Mouse (Mus musculus) stomach, embryonic 14.5 days (tissue): ENCODE measurements around the gene Gm17509. TPM values are rescaled to one million over a fixed set of nuclear protein-coding genes. Genes with fewer than 3 reads are reported as not detected.

ENCODE experiments used
- ATAC-seq: fragments of 200-750 bp; cut with Nextera tagmentation; 2 replicates; pipeline ENCODE4 v1.8.0; 2017; ENCODE audit warnings: low read depth, moderate TSS enrichment; ENCODE audit not compliant: insufficient number of reproducible peaks, insufficient read depth, low FRiP score
- H3K27ac ChIP-seq: fragments of 300-500 bp; sonication (generic); 2 replicates; pipeline ENCODE4 v1.5.1; 2014; ENCODE audit warnings: mild to moderate bottlenecking, low read length, moderate library complexity, mixed read lengths
- H3K27me3 ChIP-seq: fragments of 300-500 bp; sonication (generic); 2 replicates; pipeline ENCODE4 v1.6.1; 2014; ENCODE audit warnings: low read length, control low read depth, mixed read lengths; ENCODE audit not compliant: control insufficient read depth, insufficient read depth
- H3K36me3 ChIP-seq: fragments of 300-500 bp; sonication (generic); 2 replicates; pipeline ENCODE4 v1.6.1; 2014; ENCODE audit warnings: mild to moderate bottlenecking, control low read depth, low read length, moderate library complexity, mixed read lengths; ENCODE audit not compliant: control insufficient read depth, insufficient read depth
- H3K4me1 ChIP-seq: fragments of 300-500 bp; sonication (generic); 2 replicates; pipeline ENCODE4 v1.6.1; 2014; ENCODE audit warnings: low read length, control low read depth, mixed read lengths; ENCODE audit not compliant: control insufficient read depth, insufficient read depth
- H3K4me2 ChIP-seq: fragments of 300-500 bp; sonication (generic); replicated peaks from 2 replicates; pipeline ENCODE4 v1.6.1; 2014; ENCODE audit warnings: low read depth, low read length, control low read depth
- H3K4me3 ChIP-seq: fragments of 300-500 bp; sonication (generic); 2 replicates; pipeline ENCODE4 v1.5.1; 2014; ENCODE audit warnings: low read depth, low read length, control low read depth
- H3K9ac ChIP-seq: fragments of 300-500 bp; sonication (generic); replicated peaks from 2 replicates; pipeline ENCODE4 v1.6.1; 2014; ENCODE audit warnings: low read depth, mild to moderate bottlenecking, control low read depth, low read length, moderate library complexity, mixed read lengths
- H3K9me3 ChIP-seq: fragments of 300-500 bp; sonication (generic); 2 replicates; pipeline ENCODE4 v1.6.1; 2016; ENCODE audit warnings: low read depth, low read length, control low read depth; ENCODE audit not compliant: control insufficient read depth
- WGBS: fragments of 180-500 bp; shearing (Covaris S2); extraction: QIAGEN DNeasy Blood & Tissue Kit; methylation state at CpG from one replicate; pipeline ENCODE4 v1.1.7; 2014; 5-methylcytosine and 5-hydroxymethylcytosine counted together
- polyA plus RNA-seq: library from polyadenylated mRNA; unstranded; fragments of >200 nt; fragmentation: Nextera tagmentation; extraction: Ambion mirVana; gene quantifications from 2 replicates; pipeline ENCODE4 v1.2.1, GENCODE M21; 2014

The Gm17509 gene
- polyA plus RNA-seq, 1 experiment from 2014 or later: 0.22 TPM

DNA sequence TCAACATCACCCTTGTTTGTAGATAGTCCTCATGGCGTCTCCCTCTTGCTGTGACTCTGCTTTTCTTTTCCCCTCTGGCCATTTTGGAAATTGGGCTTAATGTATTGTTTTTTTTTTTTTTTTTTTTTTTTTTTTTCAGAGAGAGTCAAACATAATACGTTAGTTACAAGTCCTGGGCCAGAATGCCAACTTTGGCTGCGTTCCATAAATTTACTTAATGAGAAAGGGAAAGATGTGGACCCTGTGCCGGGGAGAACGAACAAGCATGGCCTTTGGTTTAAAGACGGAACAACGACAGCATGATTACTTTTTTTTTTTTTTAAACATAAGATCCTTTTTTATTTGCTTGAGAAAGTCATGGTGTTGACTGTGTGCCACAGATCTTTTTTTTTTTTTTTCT is 13.6 kb upstream of the Gm17509 start:
- Histone ChIP-seq H3K27ac (no peak overlapping the region), H3K27me3 (no peaks in the 10 kb centered on the region), H3K4me3 (no peak overlapping the region), H3K36me3 (no peaks in the 10 kb centered on the region), H3K9ac (no peak overlapping the region), H3K4me1 (peaks cover 7% of the 10 kb centered on the region), H3K4me2 (no peak overlapping the region), H3K9me3 (no peaks in the 10 kb centered on the region)
- WGBS: 68% methylated on average over 7 of the region's 7 CpGs
- ATAC-seq: no peak

DNA sequence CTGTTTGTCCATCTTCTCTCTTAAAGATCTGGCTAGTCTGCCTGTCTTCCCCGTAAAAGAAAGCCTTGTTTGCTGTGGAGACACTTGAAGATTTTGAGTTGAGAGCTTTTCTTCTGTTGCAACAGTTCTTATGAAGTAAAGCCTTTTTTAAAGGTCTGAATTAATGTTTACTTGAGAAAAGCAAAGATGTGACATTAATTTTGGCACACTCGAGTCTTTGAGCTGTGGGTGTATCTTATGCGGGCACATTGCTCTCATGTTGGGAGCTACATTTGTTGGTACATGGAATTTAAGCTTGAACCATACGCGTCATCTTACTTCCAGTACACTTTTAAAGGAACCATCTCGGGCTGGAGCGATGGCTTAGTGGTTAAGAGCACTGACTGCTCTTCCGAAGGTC is 12.9 kb upstream of the Gm17509 start:
- Histone ChIP-seq H3K27me3 (no peaks in the 10 kb centered on the region), H3K4me3 (no peak overlapping the region), H3K4me2 (no peak overlapping the region), H3K9ac (no peak overlapping the region), H3K9me3 (no peaks in the 10 kb centered on the region), H3K4me1 (peaks cover 7% of the 10 kb centered on the region), H3K36me3 (no peaks in the 10 kb centered on the region), H3K27ac (no peak overlapping the region)
- no peak for ATAC-seq
- WGBS: 91% methylated on average over 8 of the region's 8 CpGs

DNA sequence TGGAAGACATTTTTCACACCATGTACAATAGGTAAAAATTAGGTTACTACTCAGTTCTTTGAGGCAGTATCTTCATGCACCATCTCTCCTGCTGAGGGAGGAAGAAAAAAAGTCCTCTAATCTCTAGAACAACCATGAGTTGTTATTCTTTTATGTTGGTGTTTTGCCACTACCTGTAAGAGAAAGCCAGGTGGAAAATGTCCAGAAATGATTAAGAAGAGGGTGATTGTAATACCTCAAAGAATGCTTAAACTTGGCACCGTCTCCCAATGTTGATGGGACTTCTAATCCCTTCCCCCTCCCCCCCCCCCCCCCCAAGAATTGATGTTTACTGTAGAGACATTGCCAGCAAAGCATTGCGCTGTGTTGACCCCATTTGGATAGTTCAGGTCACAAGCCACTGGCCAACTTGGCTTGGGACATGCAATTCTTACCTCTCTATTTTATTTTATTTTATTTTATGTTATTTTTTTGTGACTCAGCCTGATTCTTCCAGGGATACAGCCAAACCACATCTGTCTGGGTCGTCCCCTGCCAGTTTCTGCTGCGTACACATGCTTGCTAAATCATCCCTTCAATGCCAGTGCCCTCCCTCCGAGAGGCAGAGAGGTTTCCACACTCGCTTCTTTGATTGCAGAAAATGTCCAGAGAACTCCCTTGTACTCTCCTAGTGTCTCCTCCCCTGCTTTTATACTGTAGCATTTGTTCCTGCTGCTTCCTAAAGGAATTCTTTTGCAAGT is 9.7 kb upstream of the Gm17509 start:
- Histone ChIP-seq H3K4me2 (no peak overlapping the region), H3K9me3 (no peaks in the 10 kb centered on the region), H3K4me1 (peaks cover 3% of the 10 kb centered on the region; the same call in 1 of the 2 replicates), H3K27me3 (no peaks in the 10 kb centered on the region), H3K9ac (no peak overlapping the region), H3K4me3 (no peak overlapping the region), H3K27ac (no peak overlapping the region), H3K36me3 (no peaks in the 10 kb centered on the region)
- WGBS: 65% methylated on average over 6 of the region's 6 CpGs
- no peak for ATAC-seq

DNA sequence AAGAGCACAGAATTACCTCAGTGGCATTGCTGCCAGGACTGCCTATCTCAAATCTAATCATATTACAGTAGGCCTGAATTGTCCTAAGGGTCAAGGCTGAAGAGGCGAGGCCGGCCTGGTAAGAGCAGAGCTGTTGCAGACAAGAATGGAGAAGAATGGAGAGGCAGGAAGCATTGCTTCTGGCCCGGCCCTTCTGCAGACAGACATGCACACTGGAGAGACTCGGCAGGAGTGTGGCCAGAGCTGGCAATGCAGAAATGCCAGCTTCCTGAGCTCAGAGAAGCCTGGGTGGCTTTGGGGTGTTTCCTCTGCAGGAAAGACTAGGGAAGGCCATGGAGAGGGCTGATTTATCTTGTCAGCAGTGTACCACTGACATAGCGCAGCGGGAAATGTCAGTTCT is 4.7 kb upstream of the Gm17509 start:
- 72% methylated on average over 6 of the region's 6 CpGs for WGBS
- Histone ChIP-seq H3K4me2 (no peak overlapping the region), H3K27me3 (no peaks in the 10 kb centered on the region), H3K27ac (no peak overlapping the region), H3K4me3 (no peak overlapping the region), H3K4me1 (no peaks in the 10 kb centered on the region), H3K9ac (no peak overlapping the region), H3K9me3 (no peaks in the 10 kb centered on the region), H3K36me3 (no peaks in the 10 kb centered on the region)
- ATAC-seq: no peak

DNA sequence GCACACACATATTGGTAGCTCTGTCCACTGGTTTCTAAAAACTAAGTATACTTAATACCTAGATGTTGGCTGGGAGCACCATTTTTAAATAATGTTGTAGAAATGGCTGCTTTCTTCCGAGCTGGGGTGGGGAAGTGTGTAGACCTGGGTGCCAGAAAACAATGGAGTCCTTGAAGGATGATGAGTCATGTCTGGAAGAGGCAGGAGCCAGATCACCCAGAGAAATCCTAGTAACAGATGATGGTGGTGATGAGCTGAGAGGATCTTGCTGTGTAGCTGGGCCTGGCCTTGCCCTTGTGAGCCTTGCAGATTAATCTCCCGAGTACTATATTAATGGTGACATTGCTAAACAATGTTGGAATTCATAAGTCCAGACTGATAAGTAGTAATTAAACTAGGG is 4.0 kb upstream of the Gm17509 start:
- no peak overlapping the region for H3K27ac ChIP-seq
- no peaks in the 10 kb centered on the region for H3K36me3 ChIP-seq
- no peaks in the 10 kb centered on the region for H3K27me3 ChIP-seq
- WGBS: 66% methylated on average over 2 of the region's 2 CpGs
- no peak overlapping the region for H3K9ac ChIP-seq
- no peak overlapping the region for H3K4me3 ChIP-seq
- no peak for ATAC-seq
- H3K4me2 ChIP-seq: no peak overlapping the region
- no peaks in the 10 kb centered on the region for H3K4me1 ChIP-seq
- H3K9me3 ChIP-seq: no peaks in the 10 kb centered on the region

DNA sequence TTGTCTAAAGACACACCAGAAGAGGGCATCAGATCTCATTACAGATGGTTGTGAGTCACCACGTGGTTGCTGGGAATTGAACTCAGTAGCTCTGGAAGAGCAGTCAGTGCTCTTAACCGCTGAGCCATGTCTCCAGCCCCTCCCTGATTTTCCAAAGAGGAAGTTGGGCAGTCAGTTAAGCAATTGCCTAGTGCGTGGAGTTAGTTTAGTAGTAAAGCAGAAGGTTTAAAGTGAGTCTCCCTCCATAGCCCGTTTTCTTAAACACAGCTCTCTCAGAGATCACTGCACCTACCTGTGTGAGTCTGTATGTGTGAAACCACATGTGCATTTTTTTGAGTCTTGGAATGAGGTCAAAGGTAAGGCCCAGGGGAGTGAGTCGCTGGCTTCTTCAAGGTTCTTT is 2.2 kb upstream of the Gm17509 start:
- Histone ChIP-seq H3K9ac (no peak overlapping the region), H3K9me3 (no peaks in the 10 kb centered on the region), H3K27ac (no peak overlapping the region), H3K4me1 (no peaks in the 10 kb centered on the region), H3K36me3 (no peaks in the 10 kb centered on the region), H3K27me3 (0 out of 2 replicates have a peak, but pooled peaks cover 2% of the 10 kb centered on the region), H3K4me3 (no peak overlapping the region), H3K4me2 (no peak overlapping the region)
- WGBS: 53% methylated on average over 5 of the region's 5 CpGs
- ATAC-seq: no peak

DNA sequence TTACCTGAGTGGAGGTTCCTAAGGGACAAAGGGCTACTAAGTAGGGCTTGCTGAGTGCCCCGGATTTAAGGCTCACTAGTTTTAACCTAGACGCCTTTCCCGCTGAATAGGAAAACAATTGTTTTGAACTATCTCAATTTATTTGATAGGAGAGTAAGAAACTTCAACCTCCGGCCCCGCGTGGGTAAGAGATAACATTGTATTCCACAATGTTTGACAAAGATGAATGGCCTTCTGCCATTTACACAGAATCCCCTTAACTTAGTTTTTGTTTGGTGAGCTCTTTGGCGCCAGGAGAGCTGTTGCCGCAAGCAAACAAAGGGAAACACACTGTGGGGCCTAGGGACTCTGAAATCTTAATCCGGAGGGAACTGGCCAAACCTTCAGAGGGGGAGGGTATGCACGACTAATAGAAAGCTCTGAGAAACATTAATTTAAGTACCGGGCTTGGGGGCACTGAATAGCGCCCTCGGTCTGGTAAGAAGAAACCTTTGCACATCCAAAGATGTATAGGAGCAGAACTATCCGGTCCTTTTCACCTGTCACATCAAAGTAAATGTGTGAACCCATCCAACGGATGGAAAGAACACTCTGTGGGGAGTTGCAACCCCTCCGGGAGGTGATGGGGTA is 889 bp downstream of the Gm17509 start:
- H3K9ac ChIP-seq: no peak overlapping the region
- no peaks in the 10 kb centered on the region for H3K9me3 ChIP-seq
- no peaks in the 10 kb centered on the region for H3K36me3 ChIP-seq
- H3K27me3 ChIP-seq: 0 out of 2 replicates have a peak, but pooled peaks cover 2% of the 10 kb centered on the region
- no peak for ATAC-seq
- peak overlapping the region; percentile 87 for H3K4me2 ChIP-seq
- H3K4me3 ChIP-seq: peak overlapping the region; percentile 76
- no peaks in the 10 kb centered on the region for H3K4me1 ChIP-seq
- WGBS: 11% methylated on average over 16 of the region's 16 CpGs
- H3K27ac ChIP-seq: no peak overlapping the region

DNA sequence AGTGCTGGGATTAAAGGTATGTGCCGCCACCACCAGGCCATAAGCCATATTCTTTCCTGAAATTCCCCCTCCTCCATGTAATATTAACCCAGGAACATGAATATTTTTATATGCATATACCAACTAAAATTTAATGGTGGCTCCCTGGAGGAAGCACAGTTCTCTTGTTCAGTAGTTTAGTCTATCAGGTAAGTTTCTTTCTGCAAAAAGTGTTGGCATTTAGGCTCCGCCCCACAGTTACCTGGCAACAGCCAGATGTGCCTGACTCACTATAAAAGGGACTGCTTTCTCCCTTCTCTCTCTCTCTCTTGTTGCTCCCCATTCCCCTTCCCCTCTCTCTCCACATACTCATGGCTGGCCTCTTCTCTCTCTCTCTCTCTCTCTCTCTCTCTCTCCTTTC is 2.8 kb downstream of the Gm17509 start:
- no peak overlapping the region for H3K9ac ChIP-seq
- no peak overlapping the region for H3K4me2 ChIP-seq
- 75% methylated on average over 2 of the region's 2 CpGs for WGBS
- no peak overlapping the region for H3K4me3 ChIP-seq
- ATAC-seq: no peak
- 0 out of 2 replicates have a peak, but pooled peaks cover 2% of the 10 kb centered on the region for H3K27me3 ChIP-seq
- no peaks in the 10 kb centered on the region for H3K36me3 ChIP-seq
- H3K9me3 ChIP-seq: no peaks in the 10 kb centered on the region
- no peaks in the 10 kb centered on the region for H3K4me1 ChIP-seq
- H3K27ac ChIP-seq: no peak overlapping the region
